Mouse (Mus musculus) lung, postnatal 0 days (tissue): ENCODE measurements at regions not wholly inside any gene's neighbourhood (a gene's known extent, or its start where the extent isn't known, plus 50 kb on each side); places are given as distances from the start of the nearest gene placed in this dataset.

ENCODE experiments used
- ATAC-seq: fragments of 200-750 bp; cut with Nextera tagmentation; 2 replicates; pipeline ENCODE4 v1.8.0; 2017; ENCODE audit warnings: moderate library complexity
- DNase-seq: peaks from one replicate; pipeline ENCODE4 v3.0.0-alpha.2; 2016; ENCODE audit warnings: low spot score
- H3K27ac ChIP-seq: fragments of 300-500 bp; sonication (generic); 2 replicates; pipeline ENCODE4 v1.5.1; 2014; ENCODE audit warnings: antibody characterized with exemption, mild to moderate bottlenecking, low read length, mixed read lengths
- H3K27me3 ChIP-seq: fragments of 300-500 bp; sonication (generic); replicated peaks from 2 replicates; pipeline ENCODE4 v1.6.1; 2014; ENCODE audit warnings: low read length, mixed read lengths; ENCODE audit not compliant: insufficient read depth
- H3K36me3 ChIP-seq: fragments of 300-500 bp; sonication (generic); 2 replicates; pipeline ENCODE4 v1.6.1; 2014; ENCODE audit warnings: low read length, mixed read lengths; ENCODE audit not compliant: insufficient read depth
- H3K4me1 ChIP-seq: fragments of 300-500 bp; sonication (generic); 2 replicates; pipeline ENCODE4 v1.6.1; 2014; ENCODE audit warnings: antibody characterized with exemption, low read depth, low read length, mixed read lengths; ENCODE audit not compliant: insufficient read depth
- H3K4me2 ChIP-seq: fragments of 300-500 bp; sonication (generic); replicated peaks from 2 replicates; pipeline ENCODE4 v1.6.1; 2014; ENCODE audit warnings: low read depth, mild to moderate bottlenecking, low read length, moderate library complexity, mixed read lengths
- H3K4me3 ChIP-seq: fragments of 300-500 bp; sonication (generic); 2 replicates; pipeline ENCODE4 v1.5.1; 2014; ENCODE audit warnings: low read depth, low read length
- H3K9ac ChIP-seq: fragments of 300-500 bp; sonication (generic); replicated peaks from 2 replicates; pipeline ENCODE4 v1.6.1; 2014; ENCODE audit warnings: low read depth, mild to moderate bottlenecking
- H3K9me3 ChIP-seq: fragments of 300-500 bp; sonication (generic); 2 replicates; pipeline ENCODE4 v1.6.1; 2016; ENCODE audit warnings: low read length, mixed read lengths
- CTCF ChIP-seq: IDR thresholded peaks from 2 replicates; pipeline ENCODE4 v1.5.1; 2016; ENCODE audit warnings: antibody characterized with exemption, mild to moderate bottlenecking
- EP300 ChIP-seq: IDR thresholded peaks from 2 replicates; pipeline ENCODE4 v1.6.1; 2016; ENCODE audit warnings: antibody characterized with exemption, mild to moderate bottlenecking, control low read depth
- WGBS: fragments of 180-500 bp; shearing (Covaris S2); extraction: QIAGEN DNeasy Blood & Tissue Kit; methylation state at CpG from one replicate; pipeline ENCODE4 v1.1.7; 2014; 5-methylcytosine and 5-hydroxymethylcytosine counted together

DNA sequence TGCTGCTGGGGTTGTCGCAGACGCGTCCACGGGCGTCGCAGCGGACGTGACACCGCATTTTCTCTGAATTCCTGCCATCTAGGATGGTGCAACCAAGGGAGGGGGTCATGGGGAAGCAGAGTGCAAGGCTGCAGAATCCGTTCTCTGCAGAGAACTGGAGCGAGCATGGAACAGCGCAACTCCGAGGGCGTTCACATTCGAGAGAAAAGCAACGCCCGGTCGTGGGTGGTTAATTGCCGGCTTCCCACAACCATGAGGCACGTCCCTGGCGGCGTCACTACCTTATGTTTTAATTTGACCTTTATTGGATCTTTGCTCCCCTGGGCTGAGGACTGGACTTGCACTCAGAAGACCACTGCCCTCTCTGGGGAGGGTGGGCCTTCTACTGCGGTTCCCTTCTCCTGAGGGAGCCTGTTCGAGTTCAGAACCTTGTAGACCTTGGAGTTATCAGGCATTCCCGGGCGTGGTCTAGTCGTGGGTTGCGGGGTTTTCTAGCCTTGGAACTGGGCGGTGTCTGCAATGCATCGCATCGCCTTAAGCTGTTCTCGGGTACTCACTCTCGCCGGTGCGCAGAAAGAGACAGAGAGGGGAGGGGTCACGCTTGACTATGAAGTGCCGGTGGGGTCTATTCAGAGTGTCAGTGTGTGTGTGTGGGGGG, 175.6 kb upstream of the Topaz1 start:
- no peak overlapping the region for H3K9ac ChIP-seq
- whole genome bisulfite sequencing: under 1% methylated on average over 37 of the region's 37 CpGs
- peaks cover 11% of the 10 kb centered on the region for H3K4me1 ChIP-seq
- H3K27ac ChIP-seq: no peak overlapping the region
- no peaks in the 10 kb centered on the region for H3K9me3 ChIP-seq
- H3K4me3 ChIP-seq: peak overlapping the region; percentile 45
- no peak for ATAC-seq
- peaks cover 60% of the 10 kb centered on the region for H3K27me3 ChIP-seq
- peak overlapping the region; percentile 78 for H3K4me2 ChIP-seq
- no peak for DNase-seq
- H3K36me3 ChIP-seq: no peaks in the 10 kb centered on the region
- TF ChIP-seq CTCF (no peak), EP300 (no peak)

DNA sequence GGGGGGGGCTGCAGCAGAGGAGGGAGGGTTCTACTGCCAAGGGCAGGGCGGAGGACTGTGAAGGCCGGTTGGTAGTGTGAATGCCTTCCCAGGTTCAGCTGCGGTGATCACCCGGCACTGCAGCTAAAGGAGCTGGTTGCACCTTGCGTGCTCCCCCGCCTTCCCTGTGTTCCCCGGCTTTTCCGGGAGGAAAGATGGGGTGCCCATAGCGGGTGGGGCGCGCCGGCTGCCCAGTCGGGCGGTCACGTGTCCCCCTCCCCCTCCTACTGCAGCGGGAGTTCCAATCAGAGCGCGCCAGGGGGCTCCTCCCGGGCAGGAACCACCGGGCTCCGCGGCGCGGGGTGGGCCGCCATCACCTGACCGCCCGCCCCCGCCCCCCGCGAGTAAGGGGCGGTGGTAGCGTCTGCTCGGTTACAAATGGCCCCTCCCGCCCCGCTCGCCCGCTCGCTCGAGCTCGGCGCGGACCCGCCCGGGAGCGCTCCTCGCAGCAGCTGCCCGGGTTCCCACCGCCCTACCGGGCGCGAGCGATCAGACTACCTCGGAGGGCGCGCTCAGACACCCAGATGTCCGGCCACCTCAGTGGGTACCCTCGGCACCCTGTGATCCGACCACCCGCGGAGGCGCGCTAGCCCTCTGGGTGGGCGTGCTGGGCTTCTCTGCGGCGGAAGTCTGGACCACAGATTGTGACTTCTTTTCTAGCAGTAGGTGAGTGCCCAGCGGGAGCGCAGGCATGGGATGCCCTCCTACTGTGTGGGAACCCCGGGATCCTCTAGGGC, 174.9 kb upstream of the Topaz1 start:
- Histone ChIP-seq H3K27ac (no peak overlapping the region), H3K9me3 (no peaks in the 10 kb centered on the region), H3K4me2 (peak overlapping the region; percentile 78), H3K36me3 (no peaks in the 10 kb centered on the region), H3K4me3 (peak overlapping the region; percentile 45), H3K27me3 (peaks cover 60% of the 10 kb centered on the region), H3K9ac (no peak overlapping the region), H3K4me1 (peaks cover 11% of the 10 kb centered on the region)
- TF ChIP-seq EP300: no peak
- no peak for TF ChIP-seq CTCF
- DNase-seq (peak; percentile 27), ATAC-seq (peak; percentile 80)
- WGBS: under 1% methylated on average over 51 of the region's 68 CpGs

DNA sequence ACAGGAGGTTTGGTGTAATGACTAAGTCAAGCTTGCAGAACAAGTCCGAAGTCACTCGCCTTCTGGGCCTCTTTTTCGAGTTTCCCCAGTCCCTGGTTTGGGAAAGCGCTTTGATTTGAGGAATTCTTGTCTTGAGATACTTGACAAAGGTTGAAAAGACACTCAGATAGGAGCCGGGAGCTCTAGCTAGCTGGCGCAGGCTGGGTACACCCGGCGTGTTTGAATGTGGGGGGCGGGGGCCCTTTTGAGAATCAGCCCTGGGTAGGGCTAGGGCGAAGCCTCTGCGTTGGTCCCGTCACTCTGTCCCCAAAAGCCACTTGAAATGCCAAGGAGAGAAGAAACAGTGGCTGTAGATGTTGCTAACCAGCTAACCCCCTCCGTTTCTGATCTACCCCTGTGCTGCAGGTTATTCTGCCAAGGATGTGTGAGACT, 174.3 kb upstream of the Topaz1 start:
- Histone ChIP-seq H3K4me2 (peak overlapping the region; percentile 78), H3K4me3 (peak overlapping the region; percentile 45), H3K9ac (no peak overlapping the region), H3K27me3 (peaks cover 56% of the 10 kb centered on the region), H3K27ac (no peak overlapping the region), H3K9me3 (no peaks in the 10 kb centered on the region), H3K4me1 (peaks cover 11% of the 10 kb centered on the region), H3K36me3 (no peaks in the 10 kb centered on the region)
- TF ChIP-seq CTCF: no peak
- 1% methylated on average over 13 of the region's 13 CpGs for WGBS
- DNase-seq (no peak), ATAC-seq (no peak)

DNA sequence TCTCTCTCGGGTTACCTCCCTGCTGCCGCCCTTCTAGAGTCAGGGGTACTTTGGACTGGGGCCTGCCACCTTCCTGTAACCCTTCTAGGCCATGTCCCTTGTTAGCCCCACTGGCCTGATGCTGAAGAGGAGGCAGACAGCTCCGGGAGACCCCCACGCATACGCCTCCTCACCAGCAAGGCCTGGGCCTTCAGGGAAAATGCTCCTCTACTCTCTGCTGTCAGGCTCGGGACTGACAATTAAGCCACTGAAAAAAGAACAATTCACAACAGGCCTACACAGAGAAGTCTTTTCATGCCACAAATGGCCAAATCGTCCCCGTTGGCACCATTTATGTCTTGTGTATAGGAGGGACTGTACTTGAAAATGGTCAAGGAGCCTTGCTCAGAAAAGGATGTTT, 161.9 kb upstream of the Topaz1 start:
- DNase-seq (no peak), ATAC-seq (no peak)
- Histone ChIP-seq H3K36me3 (no peaks in the 10 kb centered on the region), H3K9me3 (no peaks in the 10 kb centered on the region), H3K27me3 (no peaks in the 10 kb centered on the region), H3K27ac (no peak overlapping the region), H3K9ac (no peak overlapping the region), H3K4me3 (no peak overlapping the region), H3K4me2 (no peak overlapping the region), H3K4me1 (no peaks in the 10 kb centered on the region)
- TF ChIP-seq CTCF (no peak), EP300 (no peak)
- 81% methylated on average over 8 of the region's 8 CpGs for WGBS

DNA sequence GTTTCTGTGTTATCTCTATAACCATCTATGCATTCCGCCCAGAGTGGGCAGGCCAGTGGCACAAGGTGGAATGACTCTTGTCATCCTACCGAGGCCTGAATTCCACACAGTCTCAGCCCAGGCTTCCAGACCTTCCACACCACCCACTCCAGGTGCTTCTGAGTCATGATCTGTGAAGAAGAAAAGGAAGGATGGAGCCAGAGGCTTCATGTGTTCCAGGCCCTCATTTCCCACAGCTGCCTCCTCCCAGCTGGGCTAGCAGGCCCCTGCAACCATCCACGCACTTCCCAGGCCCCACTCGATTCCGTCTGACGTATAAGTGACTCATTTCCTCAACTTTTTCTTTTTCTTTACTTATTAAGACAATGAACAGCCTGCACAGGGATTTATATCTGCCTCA, 160.7 kb upstream of the Topaz1 start:
- no peak for ATAC-seq
- WGBS: 70% methylated on average over 6 of the region's 6 CpGs
- no peak for DNase-seq
- Histone ChIP-seq H3K4me1 (no peaks in the 10 kb centered on the region), H3K4me2 (no peak overlapping the region), H3K4me3 (no peak overlapping the region), H3K9me3 (no peaks in the 10 kb centered on the region), H3K27ac (no peak overlapping the region), H3K27me3 (no peaks in the 10 kb centered on the region), H3K9ac (no peak overlapping the region), H3K36me3 (no peaks in the 10 kb centered on the region)
- TF ChIP-seq EP300 (no peak), CTCF (no peak)

DNA sequence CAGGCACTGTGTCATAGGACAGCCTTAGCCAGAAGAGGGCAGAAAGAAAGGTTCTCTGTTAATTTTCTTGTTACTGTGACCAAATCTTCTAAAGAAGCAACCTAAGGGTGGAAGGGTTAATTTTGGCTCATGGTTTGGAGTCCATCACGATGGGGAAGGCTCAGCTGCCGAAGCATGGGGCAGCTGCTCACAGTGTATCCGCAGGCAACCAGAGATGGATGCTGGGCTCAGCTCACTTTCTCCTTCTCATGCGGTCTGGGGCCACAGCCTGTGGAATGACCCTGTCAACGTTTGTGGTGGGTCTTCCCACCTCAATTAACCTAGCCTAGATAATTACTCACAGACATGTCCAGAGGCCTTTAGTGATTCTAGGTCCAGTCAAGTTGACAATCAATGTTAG, 160.2 kb upstream of the Topaz1 start:
- no peak overlapping the region for H3K27ac ChIP-seq
- ATAC-seq: no peak
- no peak overlapping the region for H3K4me3 ChIP-seq
- H3K4me1 ChIP-seq: no peaks in the 10 kb centered on the region
- DNase-seq: no peak
- H3K9me3 ChIP-seq: no peaks in the 10 kb centered on the region
- H3K27me3 ChIP-seq: no peaks in the 10 kb centered on the region
- H3K36me3 ChIP-seq: no peaks in the 10 kb centered on the region
- no peak overlapping the region for H3K9ac ChIP-seq
- 70% methylated on average over 5 of the region's 5 CpGs for WGBS
- TF ChIP-seq EP300 (no peak), CTCF (no peak)
- no peak overlapping the region for H3K4me2 ChIP-seq
